Mouse (Mus musculus) bone marrow, adult 2 months (tissue): Measurements from ENCODE around the gene Klc4. TPM values are rescaled to one million over a fixed set of nuclear protein-coding genes. Genes with fewer than 3 reads are reported as not detected.

Experiments used
- H3K27ac ChIP-seq: fragments of 200-500 bp; 2 replicates; pipeline ENCODE4 v1.5.1; 2012; ENCODE audit warnings: low read depth, mild to moderate bottlenecking, control low read depth, inconsistent platforms, low read length; ENCODE audit not compliant: control insufficient read depth, poor library complexity, insufficient read depth
- H3K4me1 ChIP-seq: fragments of 200-500 bp; 2 replicates; pipeline ENCODE4 v1.6.1; 2011; ENCODE audit warnings: low read length; ENCODE audit not compliant: control insufficient read depth, insufficient read depth
- H3K4me3 ChIP-seq: fragments of 200-500 bp; replicated peaks from 2 replicates; pipeline ENCODE3; 2011; ENCODE audit warnings: mild to moderate bottlenecking, low read depth, low read length, control low read depth; ENCODE audit not compliant: control insufficient read depth
- CTCF ChIP-seq: fragments of 200-500 bp; IDR thresholded peaks from 2 replicates; pipeline ENCODE4 v1.5.1; 2011; ENCODE audit warnings: low read length, control low read depth; ENCODE audit not compliant: control insufficient read depth, insufficient read depth
- POLR2A ChIP-seq: fragments of 200-500 bp; IDR thresholded peaks from 2 replicates; pipeline ENCODE4 v1.6.1; 2011; ENCODE audit warnings: low read depth, mild to moderate bottlenecking, control low read depth, low read length, borderline replicate concordance; ENCODE audit not compliant: control insufficient read depth
- WGBS: fragments of 180-500 bp; shearing (Covaris S2); methylation state at CpG from one replicate; pipeline ENCODE4 v1.1.7; 2018; 5-methylcytosine and 5-hydroxymethylcytosine counted together
- polyA plus RNA-seq: library from polyadenylated mRNA; stranded (reverse); fragments of >200 nt; gene quantifications from 2 replicates; pipeline ENCODE4 v1.2.4, GENCODE M21; 2011; ENCODE audit warnings: low replicate concordance; ENCODE audit not compliant: missing spikeins, insufficient read depth, insufficient read length

Klc4 gene
- polyA plus RNA-seq, 1 experiment: 11.9 TPM

- H3K4me1 ChIP-seq: no peaks in the 10 kb centered on the region; the same call in 1 of the 2 replicates
- 20% methylated on average over 12 of the region's 12 CpGs for WGBS
- H3K4me3 ChIP-seq: no peak overlapping the region
- TF ChIP-seq CTCF (no peak), POLR2A (no peak)
- no peak overlapping the region for H3K27ac ChIP-seq
Measured at GRCm38 (mm10) chr17:46629685-46630441, 16.0 kb downstream of the Klc4 start.

GRCm38 (mm10) chr17:46628791-46629684, 16.8 kb downstream of the Klc4 start, which contains the start of gene Ptk7:
TSS of gene Ptk7 (minus strand) at chr17:46629504.
- peak within 1 kb of the TSS; percentile 2 for H3K4me3 ChIP-seq
- H3K4me1 ChIP-seq: no peaks in the 10 kb centered on the region; the same call in 1 of the 2 replicates
- TF ChIP-seq POLR2A: no peak
- TF ChIP-seq CTCF: no peak
- no peak within 1 kb of the TSS for H3K27ac ChIP-seq
- under 1% methylated on average over 84 of the region's 90 CpGs for WGBS

DNA sequence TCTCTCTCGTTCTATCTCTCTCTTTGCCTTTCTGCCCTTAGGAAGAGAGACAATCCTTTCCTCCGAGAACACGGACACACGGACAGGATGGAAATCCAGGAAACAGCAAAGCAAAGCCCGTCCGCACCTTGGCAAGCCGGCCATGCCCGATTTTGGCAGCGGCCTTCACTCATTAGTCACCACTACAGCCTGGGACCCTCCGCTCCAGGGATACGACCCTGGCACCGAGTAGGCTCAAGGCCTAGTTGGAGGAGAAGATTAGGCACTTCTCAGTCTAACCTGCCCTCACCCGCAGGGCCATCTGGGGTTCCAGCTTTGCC, 17.4 kb downstream of the Klc4 start:
- H3K4me1 ChIP-seq: no peaks in the 10 kb centered on the region; the same call in 1 of the 2 replicates
- H3K27ac ChIP-seq: no peak overlapping the region
- 6% methylated on average over 13 of the region's 13 CpGs for WGBS
- peak overlapping the region; percentile 2 for H3K4me3 ChIP-seq
- no peak for TF ChIP-seq CTCF
- TF ChIP-seq POLR2A: no peak

GRCm38 (mm10) chr17:46627409-46627808, 18.4 kb downstream of the Klc4 start:
- Histone ChIP-seq H3K27ac (no peak overlapping the region), H3K4me1 (no peaks in the 10 kb centered on the region; the same call in 1 of the 2 replicates), H3K4me3 (no peak overlapping the region)
- TF ChIP-seq POLR2A (no peak), CTCF (no peak)
- 69% methylated on average over 6 of the region's 6 CpGs for WGBS

GRCm38 (mm10) chr17:46624598-46624997, 21.2 kb downstream of the Klc4 start:
- H3K4me1 ChIP-seq: peaks cover 4% of the 10 kb centered on the region
- TF ChIP-seq CTCF: no peak
- no peak for TF ChIP-seq POLR2A
- WGBS: 60% methylated on average over 12 of the region's 12 CpGs
- no peak overlapping the region for H3K27ac ChIP-seq
- no peak overlapping the region for H3K4me3 ChIP-seq

DNA sequence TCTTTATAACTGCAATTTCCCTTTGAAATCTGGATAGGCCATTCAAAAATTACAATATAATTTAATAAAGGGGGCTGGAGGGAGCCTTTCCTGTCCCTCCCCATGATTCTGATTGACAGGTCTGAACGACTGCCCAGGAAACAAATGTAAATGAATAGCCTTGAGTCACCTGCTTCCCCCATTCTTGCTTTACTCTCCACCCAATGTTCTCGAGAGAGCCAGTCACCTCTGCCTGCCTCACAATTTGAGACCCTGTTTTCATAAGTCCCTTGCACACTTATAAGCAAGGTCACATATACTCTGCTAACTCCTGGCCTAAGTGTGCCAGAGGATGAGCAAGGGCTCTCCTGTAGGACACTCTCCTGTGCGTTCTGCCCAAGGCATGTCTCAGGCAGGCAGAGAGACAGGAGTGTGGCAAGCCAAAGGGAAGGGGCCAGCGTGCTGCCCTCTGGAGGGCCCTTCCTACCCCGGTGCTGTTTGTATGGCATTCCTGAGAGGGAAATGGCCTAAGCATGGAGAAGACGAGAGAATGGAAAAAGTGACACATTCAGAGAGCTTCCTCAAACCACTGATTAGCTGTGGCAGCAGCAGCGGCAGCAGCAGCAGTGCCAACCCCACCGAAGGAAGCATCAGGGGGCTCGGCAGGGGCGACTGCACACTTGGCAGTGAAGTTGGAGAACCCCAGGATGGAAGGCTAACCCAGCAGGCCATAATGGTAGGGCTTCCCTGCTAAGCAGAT, 21.8 kb downstream of the Klc4 start:
- Histone ChIP-seq H3K4me3 (no peak overlapping the region), H3K27ac (no peak overlapping the region), H3K4me1 (peaks cover 4% of the 10 kb centered on the region)
- WGBS: 20% methylated on average over 10 of the region's 10 CpGs
- TF ChIP-seq POLR2A (no peak), CTCF (no peak)

GRCm38 (mm10) chr17:46622269-46622668, 23.6 kb downstream of the Klc4 start:
- Histone ChIP-seq H3K4me1 (peaks cover 4% of the 10 kb centered on the region), H3K27ac (no peak overlapping the region), H3K4me3 (no peak overlapping the region)
- WGBS: 22% methylated on average over 11 of the region's 11 CpGs
- no peak for TF ChIP-seq CTCF
- no peak for TF ChIP-seq POLR2A

DNA sequence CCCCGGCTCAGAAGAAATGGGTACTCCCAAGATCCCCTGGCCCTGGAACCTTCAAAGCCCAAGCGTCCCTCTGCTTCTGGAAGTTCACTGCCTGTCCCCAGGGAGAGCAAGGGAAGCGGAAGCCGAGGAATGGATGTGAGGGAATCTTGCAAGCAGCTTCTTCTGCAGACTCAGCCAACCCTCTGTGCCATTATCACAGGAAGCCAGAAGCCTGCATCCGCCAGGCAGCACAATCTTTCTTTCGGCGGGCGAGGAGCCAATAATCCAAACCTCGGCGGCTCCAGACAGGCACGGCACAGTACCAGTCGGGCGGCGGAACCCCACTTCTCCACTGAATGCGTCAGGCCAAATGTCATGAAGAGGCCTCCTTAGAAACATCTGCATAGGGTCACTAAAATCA, 24.5 kb downstream of the Klc4 start:
- 48% methylated on average over 15 of the region's 15 CpGs for WGBS
- H3K4me1 ChIP-seq: peaks cover 4% of the 10 kb centered on the region

More for the DNA sequence above, 24.5 kb downstream of the Klc4 start:
- Histone ChIP-seq H3K27ac (no peak overlapping the region), H3K4me3 (no peak overlapping the region)
- TF ChIP-seq CTCF (no peak), POLR2A (no peak)
